Mouse (Mus musculus) thymus, adult 2 months (tissue): ENCODE results near the gene Slc25a54.

ENCODE experiments used
- CTCF ChIP-seq: fragments of 200-500 bp; IDR thresholded peaks from 2 replicates; pipeline ENCODE4 v1.5.1; 2012; ENCODE audit warnings: mild to moderate bottlenecking, control low read depth, low read length, moderate library complexity, borderline replicate concordance; ENCODE audit not compliant: control insufficient read depth, poor library complexity, insufficient read depth; ENCODE audit errors: extremely low read depth
- POLR2A ChIP-seq: fragments of 200-500 bp; IDR thresholded peaks from 2 replicates; pipeline ENCODE4 v1.6.1; 2012; ENCODE audit warnings: mild to moderate bottlenecking, low read length, control low read depth, moderate library complexity; ENCODE audit not compliant: control insufficient read depth, poor library complexity, insufficient read depth; ENCODE audit errors: extremely low read depth

GRCm38 (mm10) chr3:109125531-109125930 lies 45.3 kb downstream of the Slc25a54 start:
- TF ChIP-seq CTCF (no peak), POLR2A (no peak)
